Mouse (Mus musculus) cerebellum, postnatal 4 days (tissue): ENCODE measurements at regions not wholly inside any gene's neighbourhood (a gene's known extent, or its start where the extent isn't known, plus 50 kb on each side); places are given as distances from the start of the nearest gene placed in this dataset.
A peak's percentile ranks its signal among the peaks of the same experiment; 100 is the strongest.
"Not testable (repeated sequence)": the region's sequence is repeated elsewhere in the genome, so short reads cannot be mapped to it uniquely, and the experiment has no call there.

Source experiments
- DNase-seq, 2 experiments: peaks; one replicate each; pipeline ENCODE4 v3.0.0; 2022; ENCODE audit warnings: low spot score in 2 of 2, mixed read lengths in 1 of 2

- no peak for DNase-seq
Observed at GRCm38 (mm10) chr8:30063148-30063547, 2615.7 kb downstream of the Poteg start.

GRCm38 (mm10) chr8:30077726-30078125 lies 2630.3 kb downstream of the Poteg start:
- no peak for DNase-seq

GRCm38 (mm10) chr8:30127766-30128165 lies 2680.3 kb downstream of the Poteg start:
- no peak for DNase-seq

- no peak for DNase-seq
Observed at GRCm38 (mm10) chr8:30134999-30135398, 2687.5 kb downstream of the Poteg start.

GRCm38 (mm10) chr8:30151181-30151844 lies 2703.8 kb downstream of the Poteg start:
- DNase-seq, result peak in 1 of 2 experiments; percentile 9

DNA sequence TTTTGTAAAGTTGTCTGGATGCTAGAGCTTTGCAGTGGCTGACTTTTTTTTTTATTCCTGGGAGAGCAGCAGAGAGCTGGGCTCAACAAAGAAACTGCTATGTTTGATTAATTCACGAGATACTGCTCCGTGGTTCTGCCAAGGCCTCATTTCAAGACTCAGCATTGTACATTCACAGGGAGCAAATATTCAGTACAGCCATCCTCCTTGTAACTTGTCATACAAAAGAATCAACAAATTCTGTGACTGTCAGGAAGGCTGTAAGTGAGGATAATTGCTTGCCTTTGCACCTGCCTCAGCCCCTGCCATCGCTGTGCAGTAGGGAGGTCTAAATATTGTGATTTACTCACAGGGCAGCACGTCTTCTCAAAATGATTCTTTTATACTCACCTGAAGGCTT lies 2705.5 kb downstream of the Poteg start:
- DNase-seq, result no peak

GRCm38 (mm10) chr8:30171881-30172280 lies 2724.4 kb downstream of the Poteg start:
- DNase-seq, result no peak

DNA sequence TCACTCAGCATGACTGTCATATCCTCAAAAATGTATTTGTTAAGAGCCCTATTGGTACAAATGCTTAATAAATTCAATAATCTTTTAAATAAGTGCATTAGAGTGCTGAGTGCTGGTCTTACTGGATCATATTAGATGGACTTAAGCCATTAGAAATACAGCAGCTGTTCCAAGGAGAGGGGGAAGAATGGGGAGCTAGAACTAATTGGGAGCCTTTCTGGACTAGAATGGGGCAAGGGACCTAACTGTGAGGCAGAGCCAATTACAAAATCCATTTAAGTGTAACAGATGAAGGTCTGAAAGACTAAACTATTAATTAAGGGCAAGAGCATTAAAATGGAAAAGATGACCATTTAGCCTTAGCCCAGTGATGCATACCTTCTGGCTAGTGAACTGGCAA lies 2755.3 kb downstream of the Poteg start:
- not testable (repeated sequence) for DNase-seq

GRCm38 (mm10) chr8:30227354-30227753 lies 2779.9 kb downstream of the Poteg start:
- peak; percentile 30 to 55 for DNase-seq

- DNase-seq, result no peak
Observed at GRCm38 (mm10) chr8:30233266-30233665, 2785.8 kb downstream of the Poteg start.

DNA sequence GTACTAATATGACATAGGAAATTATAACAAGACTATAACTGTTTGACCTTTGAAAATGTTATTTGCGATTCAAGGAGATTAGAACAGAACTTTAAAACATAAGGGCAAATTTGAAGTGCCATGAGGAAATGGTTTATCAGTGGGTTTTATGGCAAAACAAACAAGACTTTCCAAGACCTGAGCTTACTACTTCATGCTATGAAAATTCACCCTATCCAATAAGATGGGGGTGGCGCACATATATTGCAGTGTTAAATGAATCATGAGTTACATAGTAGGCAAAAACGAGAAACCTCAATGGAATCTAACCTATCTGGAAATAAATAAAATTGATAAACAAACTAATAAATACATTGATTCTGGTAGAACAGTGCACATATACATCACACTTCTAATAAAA lies 2804.3 kb downstream of the Poteg start:
- no peak for DNase-seq

GRCm38 (mm10) chr8:30269949-30270910 lies 2822.8 kb downstream of the Poteg start:
- no peak for DNase-seq

- no peak for DNase-seq
Observed at GRCm38 (mm10) chr8:30289169-30289568, 2841.7 kb downstream of the Poteg start.

DNA sequence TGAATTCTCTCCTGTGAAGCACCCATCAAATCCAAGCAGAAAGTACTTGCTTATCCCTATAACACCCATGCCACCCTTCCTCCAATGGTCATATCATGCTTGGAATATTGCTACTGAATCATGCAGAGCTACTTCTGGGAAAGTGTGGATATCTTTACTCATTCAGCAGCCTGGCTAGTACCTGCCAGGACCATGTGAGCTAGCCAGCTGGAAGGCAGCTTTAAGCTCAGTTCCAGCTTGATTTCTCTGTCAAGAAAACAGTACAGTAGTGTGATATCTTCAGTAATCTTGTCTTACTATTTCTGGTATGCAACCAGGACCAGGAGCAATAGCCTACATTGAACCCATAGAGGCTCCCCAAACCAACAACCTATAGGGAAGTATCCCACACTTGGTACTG lies 2883.7 kb downstream of the Poteg start:
- no peak for DNase-seq

GRCm38 (mm10) chr8:30333352-30333751 lies 2885.9 kb downstream of the Poteg start:
- no peak for DNase-seq

- no peak for DNase-seq
Observed at GRCm38 (mm10) chr8:30359464-30359863, 2912.0 kb downstream of the Poteg start.

GRCm38 (mm10) chr8:30365721-30366120 lies 2918.3 kb downstream of the Poteg start:
- no peak for DNase-seq

DNA sequence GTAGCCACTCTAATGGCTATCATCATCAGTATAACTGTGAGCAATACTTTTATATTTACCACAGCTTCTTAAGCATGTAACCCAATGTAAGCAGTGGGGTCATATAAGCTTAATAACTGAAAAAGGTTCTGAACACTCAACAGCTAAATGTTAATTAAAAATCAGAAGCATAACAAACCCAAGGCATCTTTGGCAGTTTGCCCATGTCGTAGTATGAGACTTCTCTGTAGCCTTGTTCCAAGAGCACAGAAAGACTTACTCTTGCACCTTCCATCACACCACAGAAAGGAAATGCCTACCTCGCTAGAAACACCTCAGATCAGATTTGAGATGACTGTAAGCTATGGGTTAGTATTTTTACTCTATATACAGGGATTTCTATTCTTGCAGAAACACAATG lies 2944.5 kb downstream of the Poteg start:
- DNase-seq, result peak in 1 of 2 experiments; percentile 3

DNA sequence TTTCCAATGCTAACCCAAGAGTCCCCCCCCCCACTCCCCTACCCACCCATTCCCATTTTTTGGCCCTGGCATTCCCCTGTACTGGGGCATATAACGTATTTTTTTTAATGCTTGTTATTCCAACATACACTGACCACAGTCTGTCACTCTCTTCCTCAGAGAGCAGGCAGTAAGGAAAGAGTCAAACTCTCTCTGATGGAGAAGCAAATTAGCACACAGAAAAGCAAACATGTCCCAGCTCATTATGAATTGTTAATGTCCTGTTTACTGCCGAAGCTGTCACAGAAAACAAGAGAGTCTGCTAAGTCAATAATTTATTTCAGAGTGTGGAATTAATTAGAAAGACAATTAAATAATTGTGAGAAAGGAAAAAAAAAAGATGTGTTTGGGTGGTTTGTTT lies 2989.1 kb upstream of the 5930422O12Rik start:
- no peak for DNase-seq

- DNase-seq, result peak in 1 of 2 experiments; percentile 21
Observed at GRCm38 (mm10) chr8:30441821-30442220, 2986.7 kb upstream of the 5930422O12Rik start.

- DNase-seq, result no peak
Observed at GRCm38 (mm10) chr8:30443874-30444273, 2984.6 kb upstream of the 5930422O12Rik start.

DNA sequence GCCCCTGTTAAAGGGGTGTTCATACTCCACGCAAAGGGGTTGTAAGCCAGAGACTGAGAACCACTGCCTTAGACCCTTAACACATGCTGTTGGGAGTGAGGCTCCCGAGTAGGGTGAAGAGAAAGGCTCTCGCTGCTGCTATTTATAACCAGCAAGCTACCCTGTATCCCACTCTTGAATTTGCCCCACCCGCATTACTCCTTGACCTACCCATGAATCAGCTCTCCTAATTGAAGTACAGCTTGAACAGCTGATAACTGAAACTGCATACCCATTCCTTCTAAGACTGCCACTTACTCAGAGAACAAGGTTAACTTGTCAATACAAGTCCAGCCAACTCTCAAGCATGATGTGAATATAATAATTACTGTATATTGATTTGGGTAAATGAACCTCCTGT lies 2984.2 kb upstream of the 5930422O12Rik start:
- no peak for DNase-seq

- no peak for DNase-seq
Observed at GRCm38 (mm10) chr8:30458136-30458535, 2970.4 kb upstream of the 5930422O12Rik start.
